Mouse (Mus musculus) urinary bladder, adult 18-20 months (tissue): ENCODE data around the gene Plin4.

Experiments used
- DNase-seq, 2 experiments: peaks; one replicate each; pipeline ENCODE4 v3.0.0; 2022; ENCODE audit warnings: low spot score in 2 of 2, mixed read lengths in 2 of 2

Gene Plin4

DNA sequence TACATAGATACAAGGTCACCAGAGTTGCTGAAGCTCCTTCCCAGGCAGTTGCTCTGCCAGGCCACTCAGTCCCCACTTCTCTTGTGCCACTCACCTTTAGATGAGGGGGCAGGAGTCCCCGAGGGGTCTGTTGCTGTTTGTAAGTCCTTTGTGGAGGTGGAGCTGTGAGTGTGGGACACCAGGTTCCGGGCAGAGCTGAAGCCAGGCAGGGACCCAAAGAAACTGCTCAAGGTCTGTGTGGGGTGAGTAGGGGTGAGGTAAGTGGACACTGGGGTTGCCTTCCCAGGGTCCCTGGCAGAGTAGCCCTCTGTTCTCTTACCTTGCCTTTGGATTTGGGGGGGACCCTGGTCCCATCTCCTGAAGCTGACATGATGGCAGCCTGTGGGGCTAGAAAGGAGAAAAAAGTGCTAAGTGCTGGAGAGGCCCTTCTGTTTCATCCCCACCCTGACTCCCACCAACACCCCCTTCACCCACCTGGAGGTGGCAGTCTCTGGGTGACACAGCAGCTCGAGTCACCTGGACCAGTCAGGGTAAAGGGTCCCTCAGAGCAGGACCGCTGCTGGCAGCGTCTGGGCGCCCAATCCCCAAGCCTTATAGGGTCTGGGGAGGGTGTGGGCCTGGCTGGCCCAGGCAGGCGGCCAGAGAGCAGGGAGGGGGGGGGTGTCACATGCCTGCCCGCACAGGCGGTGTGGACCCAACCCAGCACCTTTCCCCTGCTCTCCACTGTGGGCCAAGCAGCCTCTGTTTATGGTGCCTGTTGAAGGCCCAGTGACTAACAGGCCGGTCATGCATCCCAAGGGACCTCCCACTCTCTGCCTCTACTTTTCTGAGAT, at the start of gene Plin4:
Gene Plin4 (minus strand): TSS at position 585 of the 833 bp plus-strand sequence.
- peak in 1 of 2 experiments; percentile 72 for DNase-seq

DNA sequence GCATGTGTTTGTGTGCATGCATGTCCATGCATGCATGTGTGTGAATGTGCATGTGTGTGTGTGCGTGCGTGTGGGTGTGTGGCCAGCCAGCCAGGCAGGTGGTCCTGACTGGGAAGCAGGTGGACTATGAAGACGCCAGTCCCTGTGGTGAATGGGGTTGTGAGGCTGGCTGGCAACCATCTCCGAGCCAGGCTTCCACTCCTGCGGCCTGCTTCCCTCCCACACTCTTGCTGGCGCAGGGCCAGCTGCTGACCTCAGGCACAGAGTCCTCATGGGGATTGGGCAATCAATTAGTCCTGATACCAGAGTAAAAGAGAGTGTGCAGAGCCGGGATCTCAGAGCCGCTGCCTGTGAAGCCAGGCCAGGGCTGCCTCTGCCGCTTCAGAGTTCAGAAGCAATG, 44.0 kb upstream of the Plin4 start:
- DNase-seq = no peak

DNA sequence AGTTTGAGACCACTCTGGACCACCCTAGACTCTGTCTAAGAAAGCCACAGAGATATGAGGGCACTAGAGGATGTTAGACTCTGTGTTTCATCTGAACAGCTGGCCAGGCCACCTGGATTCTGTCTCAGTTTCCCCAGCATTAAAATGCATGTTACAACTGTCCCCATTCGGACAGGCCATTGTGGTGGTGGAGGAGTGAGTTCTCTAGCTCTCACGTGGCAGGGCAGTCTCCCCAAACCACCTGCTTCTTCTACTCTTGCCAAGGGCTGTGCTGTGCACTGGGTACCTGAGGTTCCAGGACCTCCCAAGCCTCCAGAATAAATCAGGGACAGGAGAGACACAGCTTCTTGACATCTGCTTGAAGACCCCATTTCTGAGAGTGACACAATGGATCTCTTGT, 40.3 kb upstream of the Plin4 start:
- no peak for DNase-seq

DNA sequence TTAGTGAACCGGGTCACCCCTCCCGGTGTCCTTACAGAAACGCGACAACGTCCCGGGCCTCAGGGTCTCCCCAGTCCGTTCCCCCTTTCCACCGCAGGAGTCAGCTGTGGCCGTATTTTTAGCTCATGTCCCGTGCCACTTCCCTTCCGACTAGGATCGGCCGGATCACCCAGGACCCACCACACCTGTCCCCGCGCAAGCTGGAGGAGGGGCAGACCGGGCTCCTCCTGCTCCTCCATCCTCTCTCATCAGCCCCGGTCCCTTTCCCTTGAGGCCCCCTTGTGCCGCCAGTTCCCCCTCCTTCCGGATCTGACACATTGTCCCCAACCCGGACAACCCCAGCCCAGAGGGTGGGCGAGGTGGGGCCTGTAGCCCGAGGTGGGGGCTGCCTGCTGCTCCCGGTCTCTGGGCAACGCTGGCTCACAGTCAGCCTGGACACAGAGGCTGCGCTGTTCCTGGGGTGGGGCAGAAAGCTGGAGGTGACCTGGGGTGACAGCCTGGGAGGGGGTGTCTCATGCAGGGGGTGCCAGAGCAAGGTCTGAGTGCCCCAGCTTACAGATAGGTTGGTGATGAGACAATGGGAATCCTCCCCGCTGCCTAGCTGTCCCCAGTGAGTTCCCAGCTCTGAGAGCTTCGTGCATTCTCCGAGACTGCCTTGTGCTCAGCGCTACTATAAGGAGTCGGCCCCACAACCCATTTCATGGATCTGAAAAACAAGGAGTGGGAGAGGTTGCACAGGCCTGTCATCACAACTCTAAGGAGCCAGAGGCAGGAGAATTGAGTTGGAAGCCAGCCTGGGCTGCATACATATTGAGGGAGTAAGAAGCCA, 39.4 kb upstream of the Plin4 start:
- DNase-seq = no peak

DNA sequence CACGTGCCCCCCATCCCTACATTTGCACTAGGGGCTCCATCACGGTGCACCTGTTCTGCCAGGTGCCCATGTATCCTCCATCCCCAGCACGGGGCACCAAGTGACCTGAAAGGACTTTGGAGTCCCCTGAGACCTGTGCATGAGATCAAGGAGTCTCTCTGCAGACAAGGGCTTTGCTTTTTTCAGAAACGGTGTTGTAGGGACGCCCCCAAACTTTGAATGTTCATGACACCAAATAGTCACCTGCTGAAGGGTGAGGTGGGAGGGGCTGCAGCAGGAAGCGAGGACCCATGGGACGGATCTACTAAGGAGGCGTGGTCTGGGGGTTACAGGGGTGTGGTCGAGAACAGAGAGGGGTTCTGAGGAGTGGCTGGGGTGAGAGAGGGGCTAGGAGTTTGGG, 38.7 kb upstream of the Plin4 start:
- no peak for DNase-seq

DNA sequence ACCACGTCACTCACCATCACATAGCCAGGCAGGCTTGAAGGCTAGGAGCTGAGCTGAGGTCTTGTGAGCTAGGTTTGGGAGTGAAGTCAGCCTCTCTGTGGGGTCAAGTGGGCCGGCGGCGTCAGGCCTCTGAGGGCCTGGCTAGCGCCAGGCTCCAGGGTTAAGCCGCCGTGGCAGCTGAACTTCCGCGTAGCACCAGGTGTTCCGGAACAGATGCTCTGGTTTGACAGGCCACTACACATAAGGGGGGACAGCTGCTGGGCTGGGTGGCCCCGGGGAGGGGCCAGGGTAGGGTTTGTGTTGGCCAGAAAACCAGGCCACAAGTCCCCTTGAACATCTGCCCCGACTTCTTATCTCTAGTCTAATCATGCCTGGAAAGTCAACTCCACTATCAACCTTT, 37.8 kb upstream of the Plin4 start:
- DNase-seq = no peak

DNA sequence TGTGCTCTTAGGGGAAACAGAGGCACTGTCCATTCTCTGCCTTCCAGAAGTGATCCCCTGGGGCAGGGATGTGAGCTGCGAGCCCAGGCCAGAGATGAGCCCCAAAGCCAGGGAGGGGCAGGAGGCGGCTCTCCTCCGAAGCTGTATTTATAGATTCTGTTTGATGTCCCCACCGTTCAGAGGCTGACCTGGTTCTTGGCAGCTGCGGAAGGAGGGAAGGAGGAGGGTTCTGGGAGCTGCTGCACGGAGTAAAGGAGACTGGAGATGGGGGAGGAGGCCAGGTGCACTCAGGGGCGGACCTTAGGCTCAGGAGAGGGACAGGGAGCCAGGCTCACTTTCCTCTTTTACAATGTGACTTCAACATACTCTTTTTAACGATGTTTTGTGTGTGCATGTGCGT, 36.5 kb upstream of the Plin4 start:
- DNase-seq = no peak

DNA sequence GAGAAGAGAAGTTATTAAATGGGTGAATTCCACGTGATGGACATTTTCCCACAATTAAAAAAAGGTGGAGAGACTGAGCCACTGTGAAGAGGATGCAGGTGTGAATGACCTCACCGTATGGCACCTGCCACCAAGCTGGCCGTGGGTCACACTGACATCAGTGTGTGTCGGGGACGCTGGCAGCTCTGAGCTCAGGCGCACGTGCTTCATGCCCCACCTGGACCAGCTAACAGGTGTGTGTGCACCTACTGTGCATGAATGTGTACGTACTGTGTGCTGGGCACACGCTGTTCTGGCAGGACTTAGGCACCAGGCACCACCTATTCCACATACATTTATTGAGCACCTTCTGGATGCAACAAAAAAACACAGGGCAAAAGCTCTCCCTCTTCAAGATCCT, 34.9 kb upstream of the Plin4 start:
- no peak for DNase-seq

DNA sequence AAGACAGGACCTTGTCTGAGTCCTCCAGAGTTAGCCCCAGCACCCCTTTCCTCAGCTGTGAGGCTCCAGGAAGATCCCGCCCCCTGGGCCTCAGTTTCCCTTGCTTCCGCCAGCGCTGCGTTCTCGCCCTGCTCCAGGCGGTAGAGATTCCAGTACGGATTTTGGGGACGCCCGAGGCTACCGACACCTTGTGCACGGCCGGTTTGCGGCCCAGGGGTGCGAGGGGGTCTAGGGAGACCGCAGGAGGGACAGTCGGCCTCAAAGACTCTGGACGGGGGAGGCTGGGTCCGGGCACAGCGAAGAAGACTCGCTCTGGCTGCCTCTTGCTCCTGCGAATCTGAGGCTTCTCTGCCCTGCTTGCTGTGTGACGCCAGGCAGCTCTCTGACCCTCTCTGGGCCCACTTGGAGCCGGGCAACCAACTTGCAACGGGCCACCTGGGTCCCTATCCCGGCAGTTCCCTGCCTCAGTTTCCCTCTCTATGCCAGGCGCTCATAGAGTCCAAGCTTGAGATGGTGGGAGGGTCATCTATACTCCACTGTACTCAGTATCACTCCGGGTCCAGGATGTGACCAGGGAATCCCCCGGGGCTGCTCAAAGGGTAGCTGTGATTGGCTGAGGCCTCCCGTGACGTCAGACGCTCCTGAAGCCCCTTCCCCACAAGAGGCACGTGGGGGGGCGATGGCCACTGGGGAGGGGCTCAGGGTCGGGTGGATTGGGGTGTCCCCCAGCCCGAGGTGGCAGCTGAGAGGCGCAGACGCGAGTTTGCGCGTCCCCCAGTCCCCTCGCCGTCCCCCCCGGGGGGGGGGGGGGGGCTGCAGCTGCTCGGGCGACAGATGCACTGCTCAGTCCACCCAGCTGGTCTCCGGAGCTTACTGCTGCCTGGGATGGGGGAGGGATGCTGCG, 32.4 kb upstream of the Plin4 start:
- no peak for DNase-seq

DNA sequence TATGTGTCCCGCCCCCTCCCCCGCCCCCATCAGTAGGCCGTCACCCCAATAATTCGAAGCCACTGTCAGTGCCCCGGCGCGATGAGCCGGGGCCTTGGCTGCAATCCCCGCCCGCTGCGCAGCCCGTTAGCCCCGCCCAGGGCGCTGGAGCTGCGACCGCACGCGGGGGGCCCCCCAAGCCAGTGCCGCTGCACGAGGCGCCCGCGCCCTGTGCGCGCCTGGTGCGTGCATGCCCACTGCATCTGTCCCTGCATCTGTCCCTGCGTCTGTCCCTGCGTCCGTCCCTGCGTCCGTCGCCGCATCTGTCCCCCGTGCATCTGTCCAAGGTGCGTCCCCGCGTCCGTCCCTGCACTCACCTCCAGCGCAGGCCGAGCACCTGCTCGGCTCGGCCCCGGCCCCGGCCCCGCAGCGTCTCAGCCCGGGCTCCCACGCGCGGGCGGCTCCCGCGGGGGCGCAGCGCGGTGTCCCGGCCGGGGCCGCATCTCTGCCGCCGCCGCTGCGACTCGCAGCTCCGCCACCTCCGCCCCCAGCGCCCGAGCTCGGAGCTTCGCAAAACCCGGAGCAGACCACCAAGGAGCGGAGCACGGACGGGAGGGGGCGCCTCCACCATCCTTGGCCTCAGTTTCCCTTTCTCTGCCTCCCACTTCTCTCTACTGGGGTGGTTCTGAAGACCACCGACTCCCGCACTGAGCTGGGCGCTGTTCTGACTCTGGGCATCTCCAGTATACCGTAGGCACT, 30.4 kb upstream of the Plin4 start, which contains the start of gene Sema6b:
Gene Sema6b (minus strand): TSS at position 486 of the 738 bp plus-strand sequence.
- DNase-seq = no peak

DNA sequence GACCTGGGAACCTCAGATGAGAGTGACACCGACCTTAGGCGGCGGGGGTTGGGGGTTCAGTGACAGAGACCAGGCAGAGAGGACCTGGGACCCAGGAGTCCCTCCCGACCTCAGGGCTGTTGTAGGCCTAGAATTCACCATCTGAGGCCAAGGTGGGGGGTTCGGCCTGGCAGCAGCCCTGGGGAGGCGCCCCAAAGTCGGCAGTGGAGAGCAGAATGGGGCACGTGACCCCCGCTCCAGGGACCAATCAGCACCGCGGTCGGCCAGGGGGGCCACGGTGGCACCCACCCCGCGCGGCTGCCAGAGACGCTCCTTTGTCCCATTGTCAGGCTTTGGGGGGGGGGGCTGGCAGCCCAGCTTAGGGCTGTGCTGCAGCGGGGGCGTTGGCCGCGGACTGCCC, 29.8 kb upstream of the Plin4 start:
- DNase-seq = no peak

DNA sequence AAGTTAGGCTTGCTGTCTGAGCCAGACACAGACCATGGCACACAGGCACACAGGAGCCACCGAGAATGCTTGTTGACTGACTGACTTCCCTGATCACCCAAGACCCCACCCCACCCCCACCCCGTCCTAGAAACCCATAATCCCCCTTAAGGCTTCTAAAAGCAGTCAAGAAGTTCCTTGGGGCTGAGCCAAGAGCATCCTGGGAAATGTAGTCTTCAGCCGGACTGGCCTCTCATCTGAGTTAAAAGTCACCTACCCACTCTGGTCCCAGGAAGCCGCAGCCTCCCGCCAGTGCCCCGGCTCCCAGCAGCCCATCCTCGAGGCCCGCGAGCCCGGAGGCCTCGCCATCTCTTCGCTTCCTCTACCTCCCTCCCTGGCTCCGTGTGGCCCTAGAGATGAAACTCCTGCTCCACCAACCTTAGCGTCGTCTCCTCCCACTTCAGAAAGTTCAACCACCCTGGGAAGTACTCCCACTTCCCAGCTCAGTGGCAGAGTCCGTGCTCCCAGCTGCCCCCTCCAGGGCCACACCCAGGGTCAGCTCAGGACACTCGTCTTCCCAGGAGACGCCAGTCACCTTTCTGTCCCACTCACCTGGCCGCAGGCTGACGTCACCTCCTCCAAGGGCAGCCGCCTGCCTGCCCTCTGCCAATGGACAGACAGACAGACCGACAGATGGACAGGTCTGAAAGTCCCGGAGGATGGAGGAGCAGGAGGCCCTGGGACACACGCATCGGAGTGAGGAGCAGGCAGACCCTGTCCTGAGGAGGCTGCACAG, 28.4 kb upstream of the Plin4 start:
- no peak for DNase-seq

DNA sequence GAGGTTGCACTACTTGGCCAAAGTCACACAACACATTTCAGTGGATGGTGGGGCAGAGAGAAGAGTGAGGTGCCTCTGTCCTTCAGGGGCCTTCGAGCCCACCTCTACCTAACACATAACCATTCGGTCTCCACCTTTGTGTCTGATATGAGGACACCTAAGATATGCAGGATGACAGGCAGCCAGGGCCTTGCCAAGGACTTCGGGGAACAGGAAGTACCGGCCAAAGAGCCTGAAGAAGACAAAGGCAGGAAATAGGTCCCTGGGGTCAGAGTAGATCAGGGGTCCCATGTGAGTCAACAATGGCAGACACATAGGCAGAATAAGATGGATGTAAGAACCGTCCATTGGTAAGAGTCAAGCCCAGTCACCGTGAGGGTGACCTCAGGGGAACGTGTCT, 27.0 kb upstream of the Plin4 start:
- DNase-seq = no peak

DNA sequence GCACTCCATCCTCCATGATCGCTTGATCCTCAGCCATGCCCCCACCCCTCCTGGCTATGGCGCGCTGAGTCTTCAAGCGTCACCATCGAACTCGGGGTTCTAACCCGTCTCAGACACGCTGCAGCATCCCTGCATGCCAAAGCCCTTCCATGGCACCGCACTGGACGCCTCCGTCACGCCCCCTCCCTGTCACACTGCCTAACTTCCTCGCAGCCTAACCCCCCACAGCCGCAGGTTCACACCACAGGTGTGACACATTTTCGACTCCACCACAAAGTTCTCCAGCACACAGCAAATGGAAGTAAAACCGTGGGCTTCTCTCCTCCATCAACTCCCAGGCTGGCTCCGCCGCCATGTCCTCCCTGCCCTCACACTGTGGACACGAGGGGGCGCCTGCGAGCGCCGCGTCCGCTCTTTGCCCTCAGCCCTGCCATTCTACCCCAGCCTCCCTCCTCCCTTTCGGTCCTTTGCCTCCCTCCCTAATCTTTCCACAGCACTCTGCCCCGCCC, 24.9 kb upstream of the Plin4 start:
- no peak for DNase-seq

DNA sequence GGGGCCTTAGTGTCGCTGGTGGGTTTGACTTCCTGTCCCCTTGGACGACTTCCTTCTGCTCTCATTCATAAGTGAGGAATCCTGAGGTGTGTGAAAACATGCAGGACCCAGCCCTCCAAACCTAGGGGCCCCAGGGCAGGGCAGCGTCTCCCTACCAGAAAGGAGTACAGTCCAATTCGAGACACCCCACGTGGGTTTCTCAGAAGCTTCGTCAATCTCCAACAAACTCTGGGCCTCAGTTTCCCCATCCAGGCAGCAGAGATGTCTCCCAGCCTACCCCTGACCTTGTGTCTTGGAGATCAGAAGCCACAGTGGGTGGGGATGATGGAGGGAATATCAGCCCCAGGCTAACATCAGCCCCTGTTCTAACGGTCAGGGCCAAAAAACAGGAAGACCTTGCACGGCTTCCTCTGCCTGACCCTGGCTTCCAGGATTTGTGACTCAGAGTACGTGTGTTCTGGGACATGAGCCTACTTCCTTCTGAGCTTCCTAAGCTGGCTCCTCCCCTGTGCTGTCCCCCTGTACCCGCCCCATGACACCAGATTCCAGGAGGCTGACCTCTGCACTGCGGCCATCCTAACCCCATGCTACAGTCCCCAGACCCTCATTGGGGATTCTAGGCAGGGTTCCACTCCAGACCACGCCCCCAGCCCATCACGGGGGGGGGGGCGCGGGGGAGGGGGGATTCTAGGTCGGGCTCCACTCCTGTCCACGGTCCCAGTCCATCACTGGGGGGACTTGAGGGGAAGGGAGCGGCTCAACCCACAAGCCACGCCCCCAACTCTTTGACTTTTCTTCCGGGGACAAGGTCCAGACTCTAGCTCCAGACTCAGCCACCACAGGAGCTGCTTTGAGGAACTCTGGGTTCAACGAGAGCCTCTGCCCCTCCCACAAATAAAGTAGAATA, 24.1 kb upstream of the Plin4 start:
- DNase-seq = peak in 1 of 2 experiments; percentile 50

DNA sequence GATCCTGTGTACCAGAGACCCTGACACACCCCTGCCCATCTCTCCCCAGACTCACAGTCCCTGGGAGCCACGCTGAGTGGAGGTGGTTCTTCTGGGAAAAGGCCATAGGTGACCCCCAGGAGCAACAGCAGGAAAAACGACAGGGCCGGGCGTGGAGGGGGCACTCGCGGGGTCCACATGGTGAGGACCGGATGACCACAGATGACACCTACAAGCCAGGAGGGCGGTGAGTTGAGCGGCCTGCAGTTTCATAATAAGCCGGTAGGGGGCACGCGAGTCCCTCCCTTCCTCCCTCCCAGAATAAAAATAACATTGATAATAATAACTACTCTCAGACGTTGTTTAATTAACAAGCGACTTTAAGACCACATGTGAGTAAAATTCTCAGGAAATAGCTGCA, 23.1 kb upstream of the Plin4 start:
- no peak for DNase-seq

DNA sequence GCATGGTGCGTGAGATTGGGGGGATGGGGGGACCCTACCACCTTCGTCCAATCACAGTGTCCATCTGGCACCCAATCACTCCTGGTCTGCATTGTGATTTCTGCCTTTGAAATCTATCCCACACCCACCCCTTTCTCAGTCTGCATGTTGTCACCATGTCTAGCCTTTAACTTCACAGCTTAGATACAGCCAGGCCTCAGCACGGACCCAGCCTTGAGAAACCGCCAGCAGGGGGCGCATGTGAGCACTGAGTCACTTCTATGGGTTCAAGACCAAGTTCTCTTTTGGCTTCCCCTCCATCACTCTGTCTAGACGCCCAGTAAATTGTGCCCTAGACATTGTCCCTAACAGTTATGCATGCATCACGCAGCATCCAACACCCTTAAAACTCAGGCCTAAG, 22.2 kb upstream of the Plin4 start:
- DNase-seq = no peak

DNA sequence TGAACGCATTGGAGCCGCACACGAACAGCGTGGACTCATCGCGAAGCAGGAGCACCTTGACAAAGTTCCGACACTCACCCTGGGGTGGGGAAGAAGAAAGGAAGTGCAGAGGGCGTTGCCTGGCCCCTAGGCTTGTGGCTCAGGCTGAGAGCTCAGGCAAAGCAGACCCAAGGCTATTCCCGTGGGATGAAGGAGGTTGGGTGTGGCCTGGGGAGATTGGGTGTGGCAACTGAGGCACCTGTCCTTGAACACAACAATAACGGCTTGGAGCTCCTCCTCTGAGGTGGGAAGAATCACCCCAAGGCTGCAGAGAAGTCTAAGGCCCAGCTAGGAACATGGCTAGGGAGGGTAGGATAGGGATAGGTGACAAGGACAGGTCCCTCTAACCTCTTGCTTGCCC, 21.5 kb upstream of the Plin4 start:
- no peak for DNase-seq

DNA sequence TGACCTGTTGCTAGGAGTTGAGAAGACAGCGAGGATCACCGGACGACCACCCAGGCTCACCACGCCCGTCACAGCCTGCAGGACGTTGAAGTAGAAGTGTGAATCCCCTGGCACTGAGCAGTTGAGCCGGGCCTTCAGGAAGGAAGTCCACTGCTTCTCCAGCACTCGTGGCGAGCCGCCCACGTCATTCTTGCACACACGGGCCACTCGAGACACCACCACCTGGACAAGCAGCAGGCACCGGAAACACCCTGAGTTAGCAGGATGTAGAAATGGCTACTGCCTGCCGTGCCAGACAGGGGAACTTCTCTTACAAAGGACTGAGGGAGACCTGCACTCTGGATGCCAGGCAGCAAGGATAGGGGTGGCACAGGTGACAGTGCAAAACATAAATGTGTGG, 18.6 kb upstream of the Plin4 start:
- no peak for DNase-seq
